Mouse (Mus musculus): ENCODE results near the gene Tmem219. TPM values are rescaled to one million over a fixed set of nuclear protein-coding genes. Genes with fewer than 3 reads are reported as not detected.
A peak's percentile ranks its signal among the peaks of the same experiment; 100 is the strongest.

The Tmem219 gene
- polyA plus RNA-seq, 1 experiment from 2014 or later = 33.8 TPM

DNA sequence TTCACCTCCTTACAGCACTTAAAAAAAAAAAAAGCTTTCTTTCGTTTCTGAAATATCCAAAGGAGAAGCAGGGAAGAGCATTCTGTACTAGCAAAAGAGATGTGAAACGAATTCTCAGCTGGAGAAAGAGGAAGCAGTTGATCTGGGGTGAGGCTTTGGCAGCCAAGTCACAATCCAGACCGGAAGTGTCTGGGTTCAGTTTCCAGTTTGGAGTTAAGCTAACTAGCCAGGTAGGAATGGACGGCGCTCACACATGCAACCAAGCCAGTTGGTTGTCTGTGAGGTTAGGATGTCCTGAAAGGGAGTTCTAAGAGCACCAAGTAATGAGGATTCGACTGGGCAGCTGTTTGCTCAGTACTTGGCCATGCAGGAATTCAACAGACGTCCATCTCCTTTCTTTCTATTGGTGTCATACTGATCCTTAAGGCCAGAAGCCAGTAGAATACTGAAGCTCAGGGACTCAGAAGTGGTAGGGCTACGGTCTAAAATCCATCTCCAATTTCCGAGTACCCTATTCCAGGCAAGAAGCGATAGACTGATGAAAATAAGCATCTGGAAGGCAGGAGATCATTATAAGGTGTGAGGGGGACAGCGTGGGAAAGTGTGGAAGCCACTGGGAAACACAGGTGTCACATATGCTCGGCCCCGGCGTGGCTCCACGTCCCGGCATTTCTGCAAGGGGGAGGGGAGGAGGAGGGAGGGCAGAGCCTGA lies 25.2 kb downstream of the Tmem219 start:
- peak overlapping the region; percentile 77 for H3K4me2 ChIP-seq (replicated peaks; ENCODE audit: low read depth, low read length)
- no peak; the same call in 1 of the 2 replicates for ATAC-seq (ENCODE audit: low FRiP score, low TSS enrichment)
- peaks cover 15% of the 10 kb centered on the region; the same call in 1 of the 2 replicates for H3K4me1 ChIP-seq (ENCODE audit: insufficient read depth, low read length)
- no peaks in the 10 kb centered on the region for H3K36me3 ChIP-seq (ENCODE audit: insufficient read depth, low read length)
- peak overlapping the region; percentile 72 for H3K27ac ChIP-seq (ENCODE audit: low read length)
- WGBS = 17% methylated on average over 16 of the region's 16 CpGs
- no peaks in the 10 kb centered on the region for H3K27me3 ChIP-seq (ENCODE audit: insufficient read depth, low read length)
- peak overlapping the region; percentile 82 for H3K9ac ChIP-seq (replicated peaks; ENCODE audit: low read length)
- peak overlapping the region; percentile 69 for H3K4me3 ChIP-seq (ENCODE audit: low read length)
- no peaks in the 10 kb centered on the region for H3K9me3 ChIP-seq (ENCODE audit: low read length)

GRCm38 (mm10) chr7:126896912-126897311 lies 25.8 kb downstream of the Tmem219 start:
- 81% methylated on average over 5 of the region's 5 CpGs for WGBS
- Histone ChIP-seq H3K4me2 (replicated peaks; ENCODE audit: low read depth, low read length) (peak overlapping the region; percentile 77; the same call in 1 of the 2 replicates), H3K9me3 (ENCODE audit: low read length) (no peaks in the 10 kb centered on the region), H3K36me3 (ENCODE audit: insufficient read depth, low read length) (no peaks in the 10 kb centered on the region), H3K4me1 (ENCODE audit: insufficient read depth, low read length) (peaks cover 15% of the 10 kb centered on the region; the same call in 1 of the 2 replicates), H3K9ac (replicated peaks; ENCODE audit: low read length) (peak overlapping the region; percentile 82; the same call in 1 of the 2 replicates), H3K27me3 (ENCODE audit: insufficient read depth, low read length) (no peaks in the 10 kb centered on the region), H3K27ac (ENCODE audit: low read length) (no peak overlapping the region), H3K4me3 (ENCODE audit: low read length) (no peak overlapping the region)
- ATAC-seq (ENCODE audit: low FRiP score, low TSS enrichment) = no peak

GRCm38 (mm10) chr7:126888852-126889251 lies 33.9 kb downstream of the Tmem219 start:
- Histone ChIP-seq H3K27me3 (ENCODE audit: insufficient read depth, low read length) (no peaks in the 10 kb centered on the region), H3K9ac (replicated peaks; ENCODE audit: low read length) (peak overlapping the region; percentile 41; the same call in 1 of the 2 replicates), H3K4me1 (ENCODE audit: insufficient read depth, low read length) (peaks cover 5% of the 10 kb centered on the region; the same call in 1 of the 2 replicates), H3K36me3 (ENCODE audit: insufficient read depth, low read length) (0 out of 2 replicates have a peak, but pooled peaks cover 2% of the 10 kb centered on the region), H3K9me3 (ENCODE audit: low read length) (no peaks in the 10 kb centered on the region), H3K4me2 (replicated peaks; ENCODE audit: low read depth, low read length) (no peak overlapping the region), H3K4me3 (ENCODE audit: low read length) (no peak overlapping the region), H3K27ac (ENCODE audit: low read length) (no peak overlapping the region)
- ATAC-seq (ENCODE audit: low FRiP score, low TSS enrichment) = no peak
- WGBS = 45% methylated on average over 7 of the region's 7 CpGs

- no peak overlapping the region for H3K4me3 ChIP-seq (ENCODE audit: low read length)
- H3K27me3 ChIP-seq (ENCODE audit: insufficient read depth, low read length) = no peaks in the 10 kb centered on the region
- no peak for ATAC-seq (ENCODE audit: low FRiP score, low TSS enrichment)
- H3K4me2 ChIP-seq (replicated peaks; ENCODE audit: low read depth, low read length) = no peak overlapping the region
- 0 out of 2 replicates have a peak, but pooled peaks cover 2% of the 10 kb centered on the region for H3K36me3 ChIP-seq (ENCODE audit: insufficient read depth, low read length)
- no peak overlapping the region for H3K27ac ChIP-seq (ENCODE audit: low read length)
- H3K9ac ChIP-seq (replicated peaks; ENCODE audit: low read length) = no peak overlapping the region
- WGBS = 80% methylated on average over 5 of the region's 5 CpGs
- no peaks in the 10 kb centered on the region for H3K9me3 ChIP-seq (ENCODE audit: low read length)
- H3K4me1 ChIP-seq (ENCODE audit: insufficient read depth, low read length) = peaks cover 19% of the 10 kb centered on the region
Measured at GRCm38 (mm10) chr7:126887281-126887680, 35.4 kb downstream of the Tmem219 start.

DNA sequence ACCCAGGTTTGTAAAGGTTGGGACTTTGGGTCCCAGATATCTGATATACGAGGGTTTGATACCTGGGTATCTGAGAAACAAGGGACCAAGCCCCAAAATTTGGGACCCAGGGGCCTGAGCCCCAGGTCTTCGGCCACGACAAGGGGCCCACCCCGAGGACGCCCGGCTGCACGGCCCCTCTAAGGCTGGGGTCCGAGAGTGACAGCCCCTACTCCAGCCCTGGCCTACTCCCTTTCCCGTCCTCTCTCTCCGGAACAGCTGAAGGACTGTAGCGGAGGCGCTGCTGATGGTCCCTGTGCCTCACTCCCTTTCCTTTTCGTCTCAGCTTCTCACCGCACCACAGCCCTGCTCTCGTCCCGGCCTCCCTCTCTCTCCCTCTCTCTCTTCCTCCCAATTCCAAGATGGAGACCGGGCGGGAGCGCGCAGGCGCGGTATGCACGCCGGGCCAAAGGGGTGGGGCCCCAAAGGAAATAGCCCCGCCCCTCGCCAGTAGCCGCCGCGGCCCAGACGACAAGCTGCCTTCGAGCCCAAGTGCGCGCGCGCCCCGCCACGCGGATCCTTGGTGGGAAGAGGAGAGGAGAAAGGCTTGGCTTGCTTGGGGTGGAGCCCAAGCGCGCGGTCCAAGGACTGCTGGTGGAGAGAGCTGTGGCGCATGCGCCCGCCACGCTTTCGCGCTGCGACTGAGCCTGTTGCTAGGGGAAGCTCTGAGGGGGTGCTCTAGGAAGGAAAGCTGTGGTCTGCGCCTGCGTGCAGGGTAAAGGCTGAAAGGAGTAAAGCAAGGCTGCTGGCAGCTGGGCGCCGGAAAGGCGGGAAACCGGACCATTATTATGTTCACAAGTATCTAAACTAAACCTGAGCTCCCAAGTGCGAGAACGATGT lies 38.2 kb downstream of the Tmem219 start, which contains the start of gene Taok2:
Gene Taok2 (minus strand): TSS at position 418 of the 879 bp plus-strand sequence.
- ATAC-seq (ENCODE audit: low FRiP score, low TSS enrichment) = peak; percentile 98
- Histone ChIP-seq H3K4me2 (replicated peaks; ENCODE audit: low read depth, low read length) (peak within 1 kb of the TSS; percentile 99), H3K27ac (ENCODE audit: low read length) (peak within 1 kb of the TSS; percentile 98), H3K9me3 (ENCODE audit: low read length) (no peaks in the 10 kb centered on the region), H3K4me1 (ENCODE audit: insufficient read depth, low read length) (peaks cover 37% of the 10 kb centered on the region), H3K27me3 (ENCODE audit: insufficient read depth, low read length) (no peaks in the 10 kb centered on the region), H3K36me3 (ENCODE audit: insufficient read depth, low read length) (peaks cover 12% of the 10 kb centered on the region), H3K9ac (replicated peaks; ENCODE audit: low read length) (peak within 1 kb of the TSS; percentile 91), H3K4me3 (ENCODE audit: low read length) (peak within 1 kb of the TSS; percentile 90)
- WGBS = 0% methylated on average over 54 of the region's 56 CpGs

GRCm38 (mm10) chr7:126883731-126884181 lies 39.0 kb downstream of the Tmem219 start:
- H3K36me3 ChIP-seq (ENCODE audit: insufficient read depth, low read length) = peaks cover 19% of the 10 kb centered on the region
- H3K9ac ChIP-seq (replicated peaks; ENCODE audit: low read length) = peak overlapping the region; percentile 91
- H3K4me2 ChIP-seq (replicated peaks; ENCODE audit: low read depth, low read length) = peak overlapping the region; percentile 99
- no peaks in the 10 kb centered on the region for H3K27me3 ChIP-seq (ENCODE audit: insufficient read depth, low read length)
- WGBS = 0% methylated on average over 15 of the region's 15 CpGs
- peak overlapping the region; percentile 98 for H3K27ac ChIP-seq (ENCODE audit: low read length)
- peaks cover 37% of the 10 kb centered on the region for H3K4me1 ChIP-seq (ENCODE audit: insufficient read depth, low read length)
- H3K9me3 ChIP-seq (ENCODE audit: low read length) = no peaks in the 10 kb centered on the region
- no peak; the same call in 1 of the 2 replicates for ATAC-seq (ENCODE audit: low FRiP score, low TSS enrichment)
- peak overlapping the region; percentile 90 for H3K4me3 ChIP-seq (ENCODE audit: low read length)

- peaks cover 45% of the 10 kb centered on the region for H3K36me3 ChIP-seq (ENCODE audit: insufficient read depth, low read length)
- H3K9ac ChIP-seq (replicated peaks; ENCODE audit: low read length) = peak overlapping the region; percentile 91
- 63% methylated on average over 6 of the region's 6 CpGs for WGBS
- peaks cover 37% of the 10 kb centered on the region for H3K4me1 ChIP-seq (ENCODE audit: insufficient read depth, low read length)
- peak overlapping the region; percentile 90 for H3K4me3 ChIP-seq (ENCODE audit: low read length)
- peak overlapping the region; percentile 99 for H3K4me2 ChIP-seq (replicated peaks; ENCODE audit: low read depth, low read length)
- peak overlapping the region; percentile 83 for H3K27ac ChIP-seq (ENCODE audit: low read length)
- H3K27me3 ChIP-seq (ENCODE audit: insufficient read depth, low read length) = no peaks in the 10 kb centered on the region
- no peak for ATAC-seq (ENCODE audit: low FRiP score, low TSS enrichment)
- H3K9me3 ChIP-seq (ENCODE audit: low read length) = no peaks in the 10 kb centered on the region
Measured at GRCm38 (mm10) chr7:126881040-126881439, 41.7 kb downstream of the Tmem219 start.

DNA sequence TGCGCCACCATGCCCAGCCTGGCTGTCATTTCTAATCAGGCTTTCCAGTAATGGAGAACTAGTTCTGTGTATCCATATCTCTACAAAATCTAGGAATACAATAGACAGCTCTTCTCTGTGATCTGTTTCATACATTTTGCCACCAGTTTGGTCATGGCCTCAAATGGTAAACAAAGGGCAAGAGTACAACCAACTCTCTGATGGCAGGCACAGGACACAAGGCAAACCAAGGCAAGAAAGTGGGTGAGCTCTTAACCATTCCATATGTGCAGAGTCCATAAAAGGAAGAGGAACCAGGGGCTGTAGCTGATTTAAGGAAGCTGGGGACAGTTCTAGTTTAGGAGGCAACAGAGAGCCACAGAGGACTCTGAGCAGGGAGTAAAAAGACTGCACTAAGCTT lies 45.5 kb downstream of the Tmem219 start:
- H3K9me3 ChIP-seq (ENCODE audit: low read length) = no peaks in the 10 kb centered on the region
- H3K4me2 ChIP-seq (replicated peaks; ENCODE audit: low read depth, low read length) = no peak overlapping the region
- H3K27me3 ChIP-seq (ENCODE audit: insufficient read depth, low read length) = no peaks in the 10 kb centered on the region
- H3K4me3 ChIP-seq (ENCODE audit: low read length) = no peak overlapping the region
- H3K4me1 ChIP-seq (ENCODE audit: insufficient read depth, low read length) = peaks cover 18% of the 10 kb centered on the region
- no peak overlapping the region for H3K27ac ChIP-seq (ENCODE audit: low read length)
- WGBS = 100% methylated on average over 1 of the region's 1 CpGs
- H3K9ac ChIP-seq (replicated peaks; ENCODE audit: low read length) = no peak overlapping the region
- ATAC-seq (ENCODE audit: low FRiP score, low TSS enrichment) = no peak
- peaks cover 83% of the 10 kb centered on the region for H3K36me3 ChIP-seq (ENCODE audit: insufficient read depth, low read length)

DNA sequence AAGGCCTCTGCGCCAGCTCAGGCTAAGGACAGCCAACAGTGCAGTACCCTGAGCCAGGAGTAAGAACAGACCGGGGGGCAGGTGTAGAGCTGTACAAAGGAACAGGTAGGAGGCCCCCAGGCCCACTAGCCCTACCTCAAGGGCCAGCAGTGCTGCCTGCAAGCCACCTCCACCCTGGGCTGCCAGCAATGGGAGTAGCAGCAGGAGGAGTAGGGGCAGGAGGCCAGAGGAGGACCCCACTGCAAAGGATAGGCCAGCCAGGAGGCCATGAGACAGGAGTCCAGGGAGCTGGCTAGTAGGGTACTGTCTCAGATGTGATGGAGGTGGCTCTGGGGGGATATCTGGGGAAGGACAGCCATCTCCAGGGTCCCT lies 52.2 kb downstream of the Tmem219 start:
- Histone ChIP-seq H3K4me2 (replicated peaks; ENCODE audit: low read depth, low read length) (no peak overlapping the region), H3K27ac (ENCODE audit: low read length) (no peak overlapping the region), H3K4me1 (ENCODE audit: insufficient read depth, low read length) (no peaks in the 10 kb centered on the region), H3K27me3 (ENCODE audit: insufficient read depth, low read length) (no peaks in the 10 kb centered on the region), H3K9me3 (ENCODE audit: low read length) (no peaks in the 10 kb centered on the region), H3K9ac (replicated peaks; ENCODE audit: low read length) (no peak overlapping the region), H3K4me3 (ENCODE audit: low read length) (no peak overlapping the region), H3K36me3 (ENCODE audit: insufficient read depth, low read length) (peaks cover 92% of the 10 kb centered on the region)
- ATAC-seq (ENCODE audit: low FRiP score, low TSS enrichment) = no peak; the same call in 1 of the 2 replicates
- 97% methylated on average over 2 of the region's 2 CpGs for WGBS

Data from kidney, embryonic 16.5 days (tissue).